Mouse (Mus musculus): ENCODE measurements around the gene Klf17. TPM values are rescaled to one million over a fixed set of nuclear protein-coding genes. Genes with fewer than 3 reads are reported as not detected.

Klf17 gene
- polyA plus RNA-seq, 1 experiment from 2014 or later: not detected

Other genes with a start within 250 kb of the Klf17 start
- 129 and 131 TPM in 2 replicates for gene Eri3, start 215.3 kb downstream of the Klf17 start, polyA plus RNA-seq (2015; fragmentation: Nextera tagmentation; extraction: Ambion mirVana)
- gene Dmap1, start 83.4 kb downstream of the Klf17 start, polyA plus RNA-seq (2015; fragmentation: Nextera tagmentation; extraction: Ambion mirVana): 61.0 and 64.8 TPM in 2 replicates
- not detected in 2 replicates for gene Gm12845, start 41.2 kb downstream of the Klf17 start, polyA plus RNA-seq (2015; fragmentation: Nextera tagmentation; extraction: Ambion mirVana)
- gene Slc6a9, start 68.9 kb upstream of the Klf17 start, polyA plus RNA-seq (2015; fragmentation: Nextera tagmentation; extraction: Ambion mirVana): 12.3 and 13.4 TPM in 2 replicates
- gene Ccdc24, start 106.9 kb upstream of the Klf17 start, polyA plus RNA-seq (2015; fragmentation: Nextera tagmentation; extraction: Ambion mirVana): 1.2 and 2.4 TPM in 2 replicates
- 18.0 TPM in 2 replicates for gene B4galt2, start 117.8 kb upstream of the Klf17 start, polyA plus RNA-seq (2015; fragmentation: Nextera tagmentation; extraction: Ambion mirVana)
- 270 and 305 TPM in 2 replicates for gene Atp6v0b, start 121.7 kb upstream of the Klf17 start, polyA plus RNA-seq (2015; fragmentation: Nextera tagmentation; extraction: Ambion mirVana)
- 22.1 and 22.7 TPM in 2 replicates for gene Dph2, start 126.4 kb upstream of the Klf17 start, polyA plus RNA-seq (2015; fragmentation: Nextera tagmentation; extraction: Ambion mirVana)
- gene Ipo13, start 149.4 kb upstream of the Klf17 start, polyA plus RNA-seq (2015; fragmentation: Nextera tagmentation; extraction: Ambion mirVana): 52.9 and 53.1 TPM in 2 replicates
- gene Artn, start 164.1 kb upstream of the Klf17 start, polyA plus RNA-seq (2015; fragmentation: Nextera tagmentation; extraction: Ambion mirVana): 3.0 and 3.5 TPM in 2 replicates

All from kidney, embryonic 16.5 days (tissue).